Mouse (Mus musculus): ENCODE data around the gene Ptbp3.

DNA sequence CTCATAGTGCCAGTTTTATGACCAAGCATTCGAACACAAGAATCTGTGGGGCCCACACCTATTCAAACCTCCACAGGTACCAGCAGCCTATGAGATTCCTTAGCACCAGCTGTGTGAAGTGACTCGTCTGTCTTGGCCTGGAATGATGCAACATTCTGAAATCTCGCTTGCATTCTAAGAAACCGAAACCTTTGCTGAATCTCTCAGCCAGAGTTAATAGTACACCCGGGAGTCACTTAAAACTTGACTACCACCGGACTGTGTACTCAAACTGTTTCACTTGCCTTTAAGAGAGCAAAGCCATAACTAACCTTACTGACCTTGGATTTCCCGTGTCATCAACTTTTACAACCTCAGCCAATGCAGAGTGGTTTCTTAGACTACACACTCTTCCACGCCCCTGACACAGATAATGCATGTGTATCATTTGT lies 96.6 kb downstream of the Ptbp3 start:
- TF ChIP-seq TAL1 (IDR thresholded peaks at IDR 0.05; ENCODE audit: low read length) = no peak
- TF ChIP-seq GATA1 (IDR thresholded peaks at IDR 0.05; ENCODE audit: low read length) = no peak

Data from erythroblast, embryonic 14.5 days (primary cell).